Mouse (Mus musculus) brain, embryonic 18.5 days (tissue): ENCODE measurements at regions not wholly inside any gene's neighbourhood (a gene's known extent, or its start where the extent isn't known, plus 50 kb on each side); places are given as distances from the start of the nearest gene placed in this dataset.

ENCODE experiments used
- DNase-seq: peaks from one replicate; pipeline ENCODE4 v3.0.0-alpha.2; 2012; ENCODE audit warnings: low read depth, low spot score

DNA sequence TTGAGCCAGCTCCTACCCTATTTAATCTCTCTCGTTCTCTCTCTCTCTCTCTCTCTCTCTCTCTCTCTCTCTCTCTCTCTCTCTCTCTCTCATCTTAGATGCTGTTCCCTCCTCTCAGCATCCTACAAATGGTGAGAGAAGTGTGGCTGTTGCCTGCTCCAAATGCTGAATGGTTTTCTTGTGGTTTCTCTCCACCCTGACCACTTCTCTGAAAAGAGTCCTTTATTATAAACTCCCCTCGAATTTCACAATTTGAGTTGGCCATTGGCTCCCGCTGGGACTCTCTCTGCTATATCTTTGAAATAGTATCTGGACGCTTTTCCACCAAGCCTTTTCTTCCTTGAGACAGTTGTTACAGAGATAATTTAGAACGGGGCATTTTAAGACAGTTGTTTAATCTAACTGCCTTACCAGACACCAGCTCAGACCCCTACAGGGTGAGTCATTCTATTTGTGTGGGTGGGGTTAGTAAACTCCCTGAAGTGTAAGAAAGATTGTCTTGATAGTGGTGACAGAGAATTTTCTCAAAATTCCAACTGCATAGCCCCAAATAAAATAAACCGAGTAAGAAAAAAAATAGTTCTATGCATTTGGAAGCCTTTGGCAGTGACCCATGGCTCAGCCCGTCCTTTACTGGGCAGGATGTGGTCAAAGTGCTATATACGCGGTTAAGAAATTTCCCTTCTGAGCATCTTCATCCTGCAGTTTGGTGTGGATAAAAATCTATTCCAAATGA lies 58.7 kb upstream of the Ado start:
- no peak for DNase-seq

DNA sequence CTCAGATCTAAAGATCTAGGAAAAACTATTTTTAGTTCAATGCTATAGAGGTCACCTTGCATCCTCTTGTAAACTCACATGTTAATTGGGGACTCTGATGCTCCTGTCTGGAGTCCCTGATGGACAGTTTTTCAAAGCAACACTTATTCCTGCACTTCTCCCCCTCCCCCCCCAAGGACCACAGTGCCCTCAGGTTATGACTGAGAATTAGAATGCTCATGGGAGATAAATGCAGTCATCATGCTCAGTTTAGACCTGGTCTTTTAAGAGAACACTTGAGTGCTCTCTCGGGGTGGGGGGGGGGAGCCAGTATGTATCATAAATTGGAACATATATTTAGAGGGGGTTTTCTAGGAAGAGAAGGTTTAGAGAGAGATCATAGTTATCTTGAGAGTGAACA lies 58.0 kb upstream of the Ado start:
- DNase-seq: no peak

DNA sequence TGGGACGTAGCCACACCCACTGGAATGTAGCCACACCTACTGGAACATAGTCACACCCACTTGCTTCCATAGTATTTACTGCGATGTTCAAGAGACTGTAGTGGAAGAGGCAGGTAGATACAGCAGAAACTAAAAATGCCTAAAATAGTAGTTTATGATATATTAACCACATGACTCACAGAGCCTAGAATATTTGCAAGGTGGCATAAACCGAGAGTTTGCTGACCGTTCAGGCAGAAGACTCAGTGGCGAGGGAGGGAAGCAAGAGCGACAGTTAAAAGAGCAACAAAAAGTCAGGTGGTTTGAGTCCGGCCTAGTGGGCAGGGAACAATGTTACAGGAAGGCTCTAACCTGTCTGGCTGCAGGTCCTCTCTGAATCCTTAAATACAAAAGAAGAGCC lies 50.6 kb upstream of the Ado start:
- DNase-seq: no peak

DNA sequence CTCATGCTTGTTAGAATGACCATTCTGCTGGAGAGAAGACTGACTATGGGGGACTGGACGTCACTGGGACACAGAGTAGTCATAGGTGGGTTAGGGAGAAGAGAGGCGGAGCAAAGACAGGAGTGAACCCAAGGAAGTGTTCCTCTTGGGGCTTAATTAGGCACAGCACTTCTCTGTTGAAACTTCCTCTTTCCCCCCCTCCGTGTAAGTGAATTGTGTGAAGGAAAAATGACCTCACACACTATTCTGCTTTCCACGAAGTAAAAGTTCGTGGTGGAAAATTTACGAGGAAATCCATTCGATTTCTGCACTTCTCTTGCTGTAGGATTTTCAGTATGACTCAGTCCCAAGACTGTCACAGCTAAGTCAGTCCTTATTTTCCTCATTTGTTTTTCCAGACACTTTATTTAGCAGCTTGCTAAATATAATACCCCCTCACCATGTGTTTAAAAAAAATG lies 49.9 kb upstream of the Ado start:
- no peak for DNase-seq
